Mouse (Mus musculus): ENCODE data around the gene Samd8.

Gene Samd8

GRCm38 (mm10) chr14:21830876-21831767, 80.8 kb downstream of the Samd8 start:
- peak; percentile 96 for DNase-seq

GRCm38 (mm10) chr14:21831830-21832403, 81.6 kb downstream of the Samd8 start:
- DNase-seq, result no peak

GRCm38 (mm10) chr14:21838336-21839017, 88.1 kb downstream of the Samd8 start:
- DNase-seq, result no peak

GRCm38 (mm10) chr14:21841819-21842592, 91.7 kb downstream of the Samd8 start:
- DNase-seq, result no peak

- no peak for DNase-seq
Observed at GRCm38 (mm10) chr14:21843263-21843662, 92.9 kb downstream of the Samd8 start.

- DNase-seq, result no peak
Observed at GRCm38 (mm10) chr14:21846827-21847380, 96.6 kb downstream of the Samd8 start.

- peak; percentile 51 for DNase-seq
Observed at GRCm38 (mm10) chr14:21847381-21848165, 97.2 kb downstream of the Samd8 start.
